Mouse (Mus musculus) gastrocnemius, adult 18-20 months (tissue): ENCODE measurements around the gene Agap2. TPM values are rescaled to one million over a fixed set of nuclear protein-coding genes. Genes with fewer than 3 reads are reported as not detected.
"Not testable (repeated sequence)": the region's sequence is repeated elsewhere in the genome, so short reads cannot be mapped to it uniquely, and the experiment has no call there.

ENCODE experiments used
- DNase-seq: peaks from one replicate; pipeline ENCODE4 v3.0.0; 2021; ENCODE audit warnings: low spot score
- total RNA-seq, 2 experiments: library from RNA; stranded (reverse); gene quantifications; 2 replicates each; pipeline ENCODE4 v1.2.3; 2021

The Agap2 gene
- total RNA-seq, 2 experiments from 2014 or later = 1.3 to 1.7 TPM

DNA sequence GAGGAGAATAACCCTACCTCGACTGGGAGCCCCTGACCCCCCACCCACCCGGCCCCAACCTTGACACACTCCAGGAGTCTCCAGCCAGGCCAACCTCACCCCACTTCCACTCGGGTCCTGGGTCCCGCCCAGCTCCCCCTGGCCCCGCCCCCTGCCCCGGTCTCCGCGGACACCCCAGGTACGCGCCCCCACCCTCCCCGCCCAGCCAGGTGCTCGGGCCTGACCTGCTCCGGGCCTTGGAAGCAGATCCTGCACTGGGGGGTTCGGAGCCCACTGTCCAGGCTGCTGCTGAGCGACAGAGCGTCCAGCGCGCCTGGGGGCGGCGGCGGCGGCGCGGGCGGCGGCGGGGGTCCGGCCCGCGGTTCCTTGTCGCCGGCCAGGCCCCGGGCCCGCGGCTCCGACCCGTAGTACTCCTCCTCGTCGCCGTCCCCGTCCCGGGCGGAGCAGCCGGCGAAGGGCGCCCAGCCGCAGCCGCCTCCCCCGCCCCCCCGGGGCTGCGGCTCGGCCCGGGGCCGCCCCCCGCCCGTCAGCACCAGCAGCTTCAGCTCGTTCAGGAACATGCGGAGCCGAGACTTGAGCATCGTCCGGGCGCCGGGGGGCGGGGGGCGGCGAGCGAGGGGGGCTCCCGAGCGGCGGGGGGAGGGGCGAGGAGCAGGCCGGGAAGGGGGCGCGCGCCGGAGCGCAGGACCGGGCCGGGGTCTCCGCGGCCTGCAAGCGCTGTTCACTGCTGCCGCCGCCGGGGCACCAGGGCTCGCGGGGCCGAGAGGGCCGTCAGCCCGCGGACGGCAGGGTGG is 15.7 kb upstream of the Agap2 start:
- DNase-seq = no peak

DNA sequence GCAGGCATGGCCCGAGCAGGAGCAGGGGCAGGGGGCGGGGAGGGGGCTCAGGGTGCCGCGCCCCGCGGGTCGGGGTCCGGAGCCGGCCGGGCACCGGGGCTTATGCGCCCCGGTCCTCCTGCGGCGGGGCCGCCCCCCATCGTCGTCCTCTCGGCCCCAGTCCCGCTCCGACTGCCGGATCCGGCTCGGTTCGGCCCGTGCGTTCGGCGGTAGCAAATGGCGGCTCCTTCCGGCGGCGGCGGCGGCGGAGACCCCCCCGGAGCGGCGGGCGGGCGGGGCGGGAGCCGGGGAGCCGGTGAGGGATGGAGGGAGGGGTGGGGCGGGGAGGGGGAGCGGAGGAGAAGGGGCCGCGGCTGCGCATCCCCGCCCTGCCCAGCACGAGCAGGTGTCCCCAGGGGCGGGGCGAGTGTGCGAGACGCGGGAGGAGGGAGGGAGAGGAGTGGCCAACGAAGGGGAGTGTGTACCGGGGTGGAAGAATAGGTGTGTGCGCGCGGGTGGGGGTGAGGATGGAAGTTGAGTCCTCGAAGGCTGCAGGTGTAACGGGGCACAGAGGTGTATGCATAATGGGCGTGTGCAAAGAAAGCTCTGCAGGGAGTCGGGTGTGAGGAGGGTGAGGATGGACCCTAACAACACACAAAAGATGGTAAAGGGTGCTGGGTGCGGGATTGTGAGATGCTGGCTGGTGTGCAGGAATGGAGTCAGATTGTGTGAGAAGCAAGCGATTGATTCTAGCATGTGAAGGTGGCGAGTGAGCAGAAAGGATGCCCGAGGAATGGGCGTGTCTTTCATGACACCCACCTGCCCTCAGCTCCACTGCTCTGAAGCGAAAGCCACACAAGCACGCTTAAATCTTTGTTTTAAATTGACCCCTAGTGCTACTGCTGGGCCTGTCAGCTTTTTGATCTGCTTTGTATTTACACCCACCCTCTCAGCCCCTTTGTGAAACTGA is 14.8 kb upstream of the Agap2 start, which contains the start of gene March9:
Gene March9 (minus strand): TSS at position 217 of the 949 bp plus-strand sequence.
- DNase-seq = peak; percentile 37

DNA sequence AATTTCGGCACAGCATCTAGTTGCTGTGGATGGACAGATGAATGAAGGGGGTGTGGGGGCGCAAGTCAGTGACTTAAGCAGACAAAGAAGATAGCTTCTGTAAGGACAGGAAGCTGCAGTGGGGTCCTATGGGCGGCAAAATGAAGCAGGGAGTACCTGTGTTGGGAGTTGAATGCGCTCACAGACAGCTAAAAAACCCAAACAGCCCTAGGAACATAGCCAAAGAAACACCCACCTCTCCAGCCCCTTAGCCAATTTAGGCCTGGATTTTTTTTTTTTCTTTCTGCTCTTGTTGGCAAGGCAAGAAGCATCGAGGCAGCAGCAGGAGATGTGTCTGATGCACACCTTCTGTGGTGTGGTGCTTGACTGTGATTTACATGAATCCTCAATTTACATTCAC is 14.0 kb upstream of the Agap2 start:
- no peak for DNase-seq

DNA sequence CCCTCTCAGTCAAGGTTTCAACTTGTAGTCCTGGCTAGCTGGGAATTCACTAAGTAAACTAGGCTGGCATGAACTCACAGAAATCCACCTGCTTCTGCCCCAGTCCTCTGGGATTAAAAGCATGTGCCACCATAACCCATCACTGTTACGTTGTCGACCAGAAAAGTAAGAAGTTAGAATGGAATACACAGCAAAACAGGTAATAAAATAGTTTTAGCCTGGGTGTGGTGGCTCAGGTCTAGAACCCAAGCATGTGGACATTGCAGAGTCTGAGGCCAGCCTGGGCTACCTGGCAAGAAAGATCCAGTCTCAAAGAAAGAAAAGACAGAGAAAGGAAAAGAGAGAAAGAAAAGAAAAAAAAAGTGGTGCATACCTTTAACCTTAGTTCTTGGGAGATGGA is 13.6 kb upstream of the Agap2 start:
- DNase-seq = no peak

DNA sequence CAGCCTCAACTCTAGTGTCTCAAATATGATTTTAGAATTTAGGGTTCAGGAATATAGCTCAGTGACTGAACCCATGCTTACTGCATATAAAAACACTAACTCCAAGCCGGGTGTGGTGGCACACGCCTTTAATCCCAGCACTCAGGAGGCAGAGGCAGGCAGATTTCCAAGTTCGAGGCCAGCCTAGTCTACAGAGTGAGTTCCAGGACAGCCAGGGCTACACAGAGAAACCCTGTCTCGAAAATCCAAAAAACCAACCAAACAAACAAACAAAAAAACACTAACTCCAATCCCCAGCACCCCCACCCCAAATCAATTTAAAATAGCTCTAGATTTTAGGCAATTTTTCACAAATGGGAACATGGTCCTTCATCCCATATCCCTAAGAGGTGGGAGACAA is 13.0 kb upstream of the Agap2 start:
- DNase-seq = not testable (repeated sequence)

DNA sequence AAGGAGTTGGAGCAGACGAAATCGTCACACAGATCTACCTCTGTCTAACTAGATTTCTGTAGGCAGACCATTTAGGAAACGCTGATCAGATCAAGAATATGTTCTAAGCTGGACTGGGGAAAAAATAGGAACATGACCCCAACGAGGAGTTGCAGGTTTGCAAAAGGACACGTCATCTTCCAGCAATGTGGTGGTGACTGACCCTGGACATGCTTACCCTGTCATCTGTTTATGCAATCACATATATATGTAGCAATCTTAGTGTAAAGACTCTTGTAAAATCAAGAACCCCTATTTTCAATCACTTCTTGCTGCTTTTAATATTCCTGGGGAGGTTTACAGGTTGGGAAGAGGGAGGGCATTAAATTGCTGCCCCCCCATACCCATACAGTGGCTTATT is 12.6 kb upstream of the Agap2 start:
- DNase-seq = no peak

DNA sequence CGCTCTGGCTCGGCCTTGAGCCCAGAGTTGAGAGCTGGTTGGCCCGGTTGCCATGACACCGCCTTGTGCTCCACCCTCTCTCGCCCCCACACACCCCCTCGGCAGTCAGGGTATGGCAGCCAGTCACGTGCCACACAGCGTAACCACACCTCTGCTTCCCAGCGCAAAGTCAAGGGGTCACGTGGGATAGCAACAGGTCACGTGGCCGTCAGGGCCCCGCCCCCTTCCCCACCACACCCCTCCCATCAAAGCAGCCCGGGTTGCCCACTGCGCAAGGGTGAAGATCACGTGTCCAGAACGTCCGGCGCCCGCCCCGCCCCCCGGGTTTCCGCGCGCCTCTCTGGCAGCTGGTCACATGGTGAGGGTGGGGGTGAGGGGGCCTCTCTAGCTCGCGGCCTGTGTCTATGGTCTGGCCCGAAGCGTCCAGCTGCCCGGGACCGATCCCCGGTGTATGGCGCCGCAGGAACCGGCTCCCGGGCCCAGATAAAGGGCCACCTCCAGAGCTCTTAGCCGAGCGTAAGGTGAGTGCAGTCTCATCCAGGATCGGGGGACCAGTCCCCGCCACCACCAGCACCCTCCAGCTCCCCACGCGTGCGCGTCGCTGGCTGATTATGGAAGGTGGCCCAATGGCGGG is 11.7 kb upstream of the Agap2 start, which contains the start of gene Cdk4:
Gene Cdk4 (plus strand): TSS at position 296 of the 634 bp plus-strand sequence.
- peak; percentile 97 for DNase-seq

DNA sequence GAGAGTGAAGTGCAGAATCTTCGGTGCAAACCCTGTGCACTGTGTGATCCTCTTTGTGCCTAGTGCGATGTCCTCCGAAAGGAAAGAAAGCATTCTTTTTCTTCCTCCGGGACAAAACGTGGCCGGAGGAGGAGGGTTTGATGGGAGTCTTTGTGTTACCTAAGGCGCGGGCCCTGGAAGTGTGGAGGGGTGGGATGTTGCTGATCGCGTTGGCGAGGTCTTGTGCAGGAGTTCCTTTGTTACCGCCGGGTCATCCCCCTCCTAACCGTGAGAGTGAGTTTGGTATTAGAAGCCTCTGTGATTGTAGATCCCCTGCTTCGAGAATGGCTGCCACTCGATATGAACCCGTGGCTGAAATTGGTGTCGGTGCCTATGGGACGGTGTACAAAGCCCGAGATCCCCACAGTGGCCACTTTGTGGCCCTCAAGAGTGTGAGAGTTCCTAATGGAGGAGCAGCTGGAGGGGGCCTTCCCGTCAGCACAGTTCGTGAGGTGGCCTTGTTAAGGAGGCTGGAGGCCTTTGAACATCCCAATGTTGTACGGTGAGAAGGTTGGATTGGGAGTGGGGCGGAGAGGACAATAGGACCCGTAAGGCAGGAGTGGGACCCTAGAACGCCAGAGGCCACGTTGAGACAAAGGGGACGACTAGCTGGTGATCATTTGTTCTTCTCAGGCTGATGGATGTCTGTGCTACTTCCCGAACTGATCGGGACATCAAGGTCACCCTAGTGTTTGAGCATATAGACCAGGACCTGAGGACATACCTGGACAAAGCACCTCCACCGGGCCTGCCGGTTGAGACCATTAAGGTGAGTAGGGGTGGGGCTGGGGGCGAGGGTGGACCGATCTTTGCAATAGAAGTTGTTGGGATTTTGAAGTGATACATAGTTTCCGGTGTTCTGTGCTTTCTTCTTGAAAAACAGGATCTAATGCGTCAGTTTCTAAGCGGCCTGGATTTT is 10.9 kb upstream of the Agap2 start:
- DNase-seq = no peak

DNA sequence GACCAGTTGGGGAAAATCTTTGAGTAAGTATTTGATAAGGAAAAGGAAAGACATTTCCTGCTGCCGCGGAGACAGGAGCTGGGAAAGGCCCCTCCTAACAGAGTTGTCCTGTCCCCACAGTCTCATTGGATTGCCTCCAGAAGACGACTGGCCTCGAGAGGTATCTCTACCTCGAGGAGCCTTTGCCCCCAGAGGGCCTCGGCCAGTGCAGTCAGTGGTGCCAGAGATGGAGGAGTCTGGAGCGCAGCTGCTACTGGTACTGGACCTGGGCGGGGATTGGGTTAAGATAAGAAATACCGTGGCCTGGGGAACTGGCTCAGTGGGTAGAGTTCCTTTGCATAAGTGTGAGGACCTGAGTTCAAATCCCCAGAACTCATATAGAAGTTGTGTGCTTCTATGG is 9.1 kb upstream of the Agap2 start:
- no peak for DNase-seq

DNA sequence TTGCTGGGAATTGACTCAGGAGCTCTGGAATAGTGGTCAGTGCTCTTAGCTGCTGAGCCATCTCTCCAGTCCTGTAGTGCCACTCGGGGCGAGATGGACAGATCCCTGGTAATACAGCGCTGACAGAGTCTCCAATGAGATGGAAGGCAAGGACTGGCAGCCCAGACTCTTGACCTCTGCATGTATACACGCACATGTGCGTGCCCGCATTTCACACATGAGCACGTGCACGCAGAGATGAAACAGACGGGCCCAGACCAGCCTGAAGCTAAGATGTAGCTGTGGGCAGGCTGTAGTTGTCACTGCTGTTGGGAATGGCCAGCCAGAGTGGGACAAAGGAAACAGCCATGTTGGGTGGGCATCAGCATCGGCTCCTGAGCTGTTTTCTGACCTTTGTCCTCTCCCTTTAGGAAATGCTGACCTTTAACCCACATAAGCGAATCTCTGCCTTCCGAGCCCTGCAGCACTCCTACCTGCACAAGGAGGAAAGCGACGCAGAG is 8.5 kb upstream of the Agap2 start:
- no peak for DNase-seq

DNA sequence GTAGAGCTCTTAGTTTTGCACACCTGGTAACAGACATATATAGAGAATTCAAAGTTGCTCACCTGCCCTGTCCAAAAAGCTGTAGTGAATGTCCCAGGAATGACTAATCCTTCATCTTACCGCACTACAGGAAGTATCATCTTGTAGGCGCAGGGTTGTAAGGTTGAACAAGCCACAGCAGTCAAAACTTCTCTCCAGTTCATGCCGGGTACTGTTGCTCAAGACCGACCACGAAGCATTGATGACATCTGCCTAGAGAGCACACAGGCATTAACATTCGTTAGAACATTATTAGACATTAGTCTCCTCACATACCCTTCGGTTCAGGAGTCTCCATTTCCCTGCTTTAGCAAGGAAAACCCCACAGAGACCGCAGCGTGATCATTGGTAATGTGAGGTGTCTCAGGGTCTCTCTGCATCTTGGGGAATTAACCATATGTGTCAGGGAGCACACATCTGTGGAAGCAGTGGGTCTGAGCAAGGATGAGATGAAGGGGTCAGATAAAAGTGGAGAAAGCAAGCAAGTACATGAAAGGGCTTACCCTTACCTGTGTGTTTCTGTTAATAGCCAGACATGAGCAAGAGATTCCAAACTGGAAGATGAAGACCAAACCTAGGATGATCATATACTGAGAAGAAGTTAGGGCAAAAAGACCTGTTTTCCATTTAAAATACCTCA is 6.6 kb upstream of the Agap2 start:
- DNase-seq = no peak

DNA sequence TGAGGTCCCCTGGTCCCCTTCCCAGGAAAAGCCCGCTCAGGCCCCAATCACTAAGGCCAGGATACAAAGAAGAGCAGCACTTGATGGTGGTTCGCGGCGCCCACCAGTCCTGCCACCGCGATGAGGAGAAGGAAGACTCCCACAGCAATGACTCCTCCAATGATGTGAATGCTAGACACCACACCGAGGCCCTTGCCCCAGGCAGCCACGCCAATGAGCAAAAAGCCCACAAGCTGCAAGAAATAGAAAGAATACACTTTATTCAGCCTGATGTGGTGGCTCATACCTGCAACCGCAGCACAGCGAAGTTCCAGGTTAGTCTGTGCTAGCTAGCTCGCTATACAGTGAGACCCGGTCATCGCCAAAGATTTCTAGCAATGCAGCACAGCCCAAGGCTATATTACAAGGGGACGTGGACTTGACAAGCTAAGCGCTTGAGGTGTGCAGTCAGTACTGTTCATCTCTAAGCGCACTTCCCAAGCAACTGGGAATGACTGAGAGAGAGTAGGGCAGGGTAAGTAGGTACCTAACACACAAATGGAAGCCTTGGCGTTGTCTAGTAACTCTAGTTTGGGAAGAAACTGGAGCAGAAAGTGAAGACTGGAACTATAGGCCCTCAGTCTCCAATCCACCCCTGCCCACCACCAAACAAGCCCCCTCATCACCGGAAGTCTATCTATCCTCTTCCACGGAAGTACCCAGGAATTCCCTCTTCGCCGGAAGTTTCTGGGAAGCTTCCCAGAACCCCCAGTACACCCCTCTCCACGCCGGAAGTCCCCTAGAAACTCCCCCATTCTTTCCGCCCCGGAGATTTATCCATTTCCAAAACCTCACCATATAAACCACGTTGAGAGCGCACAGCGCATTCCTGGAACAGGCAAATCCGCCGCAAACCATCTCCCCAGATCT is 5.5 kb upstream of the Agap2 start:
- no peak for DNase-seq

DNA sequence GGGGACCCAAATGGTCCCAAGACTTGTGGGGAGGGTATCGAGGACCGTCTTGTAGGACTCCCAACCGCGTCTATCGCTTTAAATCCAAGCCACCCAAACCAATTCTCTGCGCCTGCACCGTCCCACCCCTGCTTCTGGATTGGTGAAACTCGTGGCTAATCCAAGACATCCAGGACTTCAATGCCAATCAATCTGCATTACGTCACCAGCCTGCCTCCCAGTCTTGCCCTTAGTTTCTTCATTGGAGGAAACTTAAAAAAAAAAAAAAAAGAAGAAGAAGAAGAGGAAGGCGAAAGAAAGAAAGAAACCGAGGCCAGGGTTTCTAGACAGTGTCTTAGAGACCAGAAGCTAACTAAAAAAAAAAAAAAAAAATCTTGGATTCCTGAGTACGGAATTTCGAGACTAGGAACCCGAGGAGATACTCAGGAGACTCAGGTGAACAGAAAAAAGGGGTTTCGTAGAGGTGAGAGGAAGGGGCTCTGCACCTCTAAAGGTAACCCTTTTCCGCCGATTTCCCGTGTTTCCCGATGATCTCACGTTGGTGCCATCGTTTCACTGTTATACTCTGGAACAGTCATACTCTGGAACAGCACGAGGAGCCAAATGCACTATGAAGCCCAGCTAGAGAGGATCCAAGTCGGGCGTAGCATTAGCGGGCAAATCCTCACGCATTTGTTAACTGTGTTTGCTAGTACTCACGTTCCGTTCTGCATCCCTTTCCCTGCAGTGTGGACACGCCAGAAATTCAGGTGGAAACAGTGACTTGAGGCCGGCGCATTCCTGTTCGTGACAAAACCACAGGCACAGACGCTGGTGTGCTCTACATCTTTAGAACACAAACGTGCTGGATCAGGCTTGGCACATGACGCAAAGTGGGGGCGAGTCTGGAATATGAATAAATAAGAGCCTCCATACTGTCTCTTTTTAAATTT is 4.6 kb upstream of the Agap2 start, which contains the start of gene Tspan31:
Gene Tspan31 (minus strand): TSS at position 75 of the 932 bp plus-strand sequence.
- peak; percentile 94 for DNase-seq

DNA sequence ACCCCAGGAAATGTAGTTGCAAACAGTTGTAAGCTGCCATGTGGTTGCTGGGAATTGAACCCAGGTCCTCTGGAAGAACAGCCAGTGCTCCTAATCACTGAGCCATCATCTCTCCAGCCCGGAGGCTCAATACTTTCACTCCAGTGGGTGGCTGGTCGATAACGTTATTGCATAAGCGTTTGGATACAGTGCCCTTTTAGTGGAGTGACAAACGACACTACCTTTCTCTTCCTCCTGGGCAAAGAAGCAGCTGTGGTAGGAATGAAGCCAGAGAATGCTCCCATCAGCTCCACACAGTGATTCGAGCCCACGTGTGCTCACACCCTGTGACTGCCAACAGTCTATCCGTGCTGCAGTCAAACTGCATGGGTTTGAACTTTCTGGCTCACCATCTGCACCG is 3.9 kb upstream of the Agap2 start:
- no peak for DNase-seq

DNA sequence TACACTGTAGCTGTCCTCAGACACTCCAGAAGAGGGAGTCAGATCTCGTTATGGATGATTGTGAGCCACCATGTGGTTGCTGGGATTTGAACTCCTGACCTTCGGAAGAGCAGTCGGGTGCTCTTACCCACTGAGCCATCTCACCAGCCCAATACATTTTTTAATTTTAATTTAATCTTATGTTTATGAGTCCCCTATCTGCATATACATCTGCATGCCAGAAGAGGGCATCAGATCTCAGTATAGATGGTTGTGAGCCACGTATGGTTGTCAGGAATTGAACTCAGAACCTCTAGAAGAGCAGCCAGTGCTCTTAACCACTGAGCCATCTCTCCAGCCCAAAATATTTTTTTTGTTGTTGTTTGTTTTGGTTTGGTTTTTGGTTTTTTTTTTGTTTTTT is 2.8 kb upstream of the Agap2 start:
- DNase-seq = not testable (repeated sequence)

DNA sequence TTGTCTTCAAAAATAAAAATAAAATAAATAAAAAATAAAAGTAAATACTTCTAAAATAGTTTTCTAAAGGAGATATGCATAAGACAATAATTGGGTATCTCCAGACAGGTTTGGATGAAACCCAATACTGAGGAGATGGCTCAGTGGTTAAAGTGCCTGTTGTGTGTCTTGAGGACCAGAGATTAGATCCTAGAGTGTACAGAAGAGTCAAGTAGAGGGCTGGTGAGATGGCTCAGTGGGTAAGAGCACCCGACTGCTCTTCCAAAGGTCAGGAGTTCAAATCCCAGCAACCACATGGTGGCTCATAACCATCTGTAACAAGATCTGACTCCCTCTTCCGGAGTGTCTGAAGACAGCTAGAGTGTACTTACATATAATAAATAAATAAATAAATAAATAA is 2.1 kb upstream of the Agap2 start:
- not testable (repeated sequence) for DNase-seq

DNA sequence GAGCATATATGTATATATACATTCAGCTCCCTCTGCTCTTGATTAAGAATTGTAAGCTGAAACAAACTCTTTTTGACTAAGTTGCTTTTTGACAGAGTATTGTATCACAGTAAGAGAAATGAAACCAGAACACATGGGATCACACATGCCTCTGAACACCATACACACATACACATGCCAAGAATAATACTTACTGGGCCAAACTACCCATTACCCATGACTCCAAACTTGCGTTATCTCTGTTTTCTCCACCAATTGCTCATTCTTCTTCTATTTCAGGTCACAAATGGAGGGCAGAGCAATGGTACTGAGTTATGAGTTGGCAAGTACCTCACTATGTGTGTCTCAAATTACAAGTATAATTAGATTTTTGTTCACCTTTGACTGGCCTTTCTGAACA is 1.1 kb upstream of the Agap2 start:
- DNase-seq = no peak

DNA sequence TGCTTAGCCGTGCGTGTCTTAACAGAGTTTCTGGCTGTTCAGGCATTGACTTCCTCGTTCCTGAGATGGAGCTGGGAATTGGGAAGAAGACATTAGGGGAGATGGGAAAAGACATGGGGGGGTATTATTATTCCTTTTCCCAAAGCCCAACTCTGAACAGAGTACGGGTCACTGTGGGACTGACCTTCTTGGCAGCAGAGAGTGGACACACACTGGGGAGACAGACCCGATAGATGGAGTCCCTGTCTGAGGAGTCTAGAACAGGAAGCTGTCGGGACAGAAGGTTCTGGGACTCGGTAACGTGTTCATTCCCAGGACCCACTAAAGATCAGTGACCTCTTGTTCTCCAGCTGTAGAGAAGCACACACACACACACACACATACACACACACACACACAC is 567 bp downstream of the Agap2 start:
- DNase-seq = no peak
